Mouse (Mus musculus) CH12.LX (cell line): Measurements from ENCODE around the gene Cux1. TPM values are rescaled to one million over a fixed set of nuclear protein-coding genes. Genes with fewer than 3 reads are reported as not detected.

Source experiments
- DNase-seq: peaks from one replicate; pipeline ENCODE4 v3.0.0-alpha.2; 2013; ENCODE audit errors: extremely low read depth
- H3K27ac ChIP-seq: 2 replicates; pipeline ENCODE4 v1.5.1; 2012; ENCODE audit warnings: low read depth, mild to moderate bottlenecking, control low read depth, moderate library complexity; ENCODE audit not compliant: insufficient read depth
- H3K27me3 ChIP-seq: replicated peaks from 2 replicates; pipeline ENCODE3; 2012; ENCODE audit warnings: inconsistent platforms
- H3K36me3 ChIP-seq, 2 experiments: replicated peaks in 1 of 2; 2 replicates each; pipeline versions ENCODE3 to v1.6.1; 2012; ENCODE audit warnings: inconsistent platforms in 1 of 2, low read length in 1 of 2, mild to moderate bottlenecking in 1 of 2, mixed read lengths in 1 of 2, moderate library complexity in 1 of 2; ENCODE audit not compliant: control insufficient read depth in 1 of 2, insufficient read depth in 1 of 2
- H3K4me1 ChIP-seq, 2 experiments: 2 replicates each; pipeline ENCODE4 v1.6.1; 2012; ENCODE audit warnings: inconsistent platforms in 1 of 2, moderate library complexity in 1 of 2; ENCODE audit not compliant: insufficient read depth in 2 of 2, control insufficient read depth in 1 of 2
- H3K4me2 ChIP-seq: 2 replicates; pipeline ENCODE4 v1.6.1; 2012; ENCODE audit warnings: low read depth, mild to moderate bottlenecking, control low read depth; ENCODE audit not compliant: poor library complexity, insufficient read depth, severe bottlenecking
- H3K4me3 ChIP-seq, 3 experiments: fragments of 150-350 bp in 1 of 3; sonication (generic) in 1 of 3; replicated peaks in 1 of 3; 2 replicates each; pipeline versions ENCODE3 to v1.5.1; 2011 to 2012; ENCODE audit warnings: low read depth in 2 of 3, low read length in 2 of 3, mild to moderate bottlenecking in 2 of 3, moderate library complexity in 2 of 3, control low read depth in 1 of 3, improper control_type of control experiment in 1 of 3, inconsistent platforms in 1 of 3, mixed read lengths in 1 of 3; ENCODE audit not compliant: poor library complexity in 1 of 3
- H3K79me2 ChIP-seq: replicated peaks from 2 replicates; pipeline ENCODE4 v1.6.1; 2012; ENCODE audit warnings: mild to moderate bottlenecking, moderate library complexity; ENCODE audit not compliant: control insufficient read depth, poor library complexity, insufficient read depth, severe bottlenecking; ENCODE audit errors: extremely low read depth
- H3K9ac ChIP-seq: 2 replicates; pipeline ENCODE4 v1.6.1; 2012; ENCODE audit warnings: low read depth, mild to moderate bottlenecking, control low read depth, moderate library complexity; ENCODE audit not compliant: insufficient read depth
- H3K9me3 ChIP-seq: replicated peaks from 2 replicates; pipeline ENCODE3; 2012; ENCODE audit warnings: low read length, inconsistent platforms, mixed read lengths
- BHLHE40 ChIP-seq: IDR thresholded peaks from 2 replicates; pipeline ENCODE4 v1.6.1; 2011; ENCODE audit warnings: mild to moderate bottlenecking, low read depth, low read length, improper control_type of control experiment
- CHD1 ChIP-seq: IDR thresholded peaks from 2 replicates; pipeline ENCODE4 v1.6.1; 2012; ENCODE audit warnings: low read depth, low read length, improper control_type of control experiment, inconsistent platforms
- CHD2 ChIP-seq: IDR thresholded peaks from 2 replicates; pipeline ENCODE4 v1.6.1; 2011; ENCODE audit warnings: low read length, improper control_type of control experiment
- CTCF ChIP-seq, 2 experiments: IDR thresholded peaks in 1 of 2; conservative IDR thresholded peaks in 1 of 2; 2 replicates each; pipeline ENCODE4 v1.5.1; 2011 to 2012; ENCODE audit warnings: low read depth in 2 of 2, low read length in 2 of 2, improper control_type of control experiment in 1 of 2, inconsistent platforms in 1 of 2, mild to moderate bottlenecking in 1 of 2, moderate library complexity in 1 of 2
- E2F4 ChIP-seq: IDR thresholded peaks from 2 replicates; pipeline ENCODE4 v1.6.1; 2011; ENCODE audit warnings: low read depth, low read length, improper control_type of control experiment; ENCODE audit not compliant: insufficient replicate concordance
- ELF1 ChIP-seq: IDR thresholded peaks from 2 replicates; pipeline ENCODE4 v1.6.1; 2014; ENCODE audit warnings: low read depth, mild to moderate bottlenecking, inconsistent platforms, low read length, improper control_type of control experiment
- EP300 ChIP-seq: IDR thresholded peaks from 2 replicates; pipeline ENCODE4 v1.6.1; 2011; ENCODE audit warnings: low read length, improper control_type of control experiment
- ETS1 ChIP-seq: conservative IDR thresholded peaks from 2 replicates; pipeline ENCODE4 v1.6.1; 2012; ENCODE audit warnings: low read depth, mild to moderate bottlenecking, inconsistent platforms, low read length, improper control_type of control experiment, moderate library complexity
- GABPA ChIP-seq: IDR thresholded peaks from 2 replicates; pipeline ENCODE4 v1.6.1; 2012; ENCODE audit warnings: low read depth, low read length, improper control_type of control experiment, inconsistent platforms; ENCODE audit not compliant: insufficient replicate concordance
- HCFC1 ChIP-seq: IDR thresholded peaks from 2 replicates; pipeline ENCODE4 v1.6.1; 2012; ENCODE audit warnings: low read depth, mild to moderate bottlenecking, inconsistent platforms, low read length, improper control_type of control experiment
- IRF4 ChIP-seq: IDR thresholded peaks from 2 replicates; pipeline ENCODE4 v1.6.1; 2014; ENCODE audit warnings: low read depth, mild to moderate bottlenecking, inconsistent platforms, low read length, improper control_type of control experiment
- JUN ChIP-seq: IDR thresholded peaks from 2 replicates; pipeline ENCODE4 v1.6.1; 2011; ENCODE audit warnings: low read depth, mild to moderate bottlenecking, low read length, improper control_type of control experiment, moderate library complexity; ENCODE audit not compliant: insufficient read depth
- JUND ChIP-seq: conservative IDR thresholded peaks from 2 replicates; pipeline ENCODE4 v1.6.1; 2011; ENCODE audit warnings: low read depth, low read length, improper control_type of control experiment
- KAT2A ChIP-seq: IDR thresholded peaks from 2 replicates; pipeline ENCODE4 v1.6.1; 2012; ENCODE audit warnings: low read length, improper control_type of control experiment, inconsistent platforms; ENCODE audit not compliant: insufficient replicate concordance
- MAFK ChIP-seq: IDR thresholded peaks from 2 replicates; pipeline ENCODE4 v1.6.1; 2011; ENCODE audit warnings: low read length, improper control_type of control experiment; ENCODE audit not compliant: insufficient replicate concordance
- MAX ChIP-seq: IDR thresholded peaks from 2 replicates; pipeline ENCODE4 v1.6.1; 2011; ENCODE audit warnings: low read length, improper control_type of control experiment
- MAZ ChIP-seq: IDR thresholded peaks from 2 replicates; pipeline ENCODE4 v1.6.1; 2012; ENCODE audit warnings: low read depth, mild to moderate bottlenecking, inconsistent platforms, low read length, improper control_type of control experiment, moderate library complexity
- MEF2A ChIP-seq: IDR thresholded peaks from 2 replicates; pipeline ENCODE4 v1.6.1; 2014; ENCODE audit warnings: low read depth, mild to moderate bottlenecking, inconsistent platforms, low read length, improper control_type of control experiment, borderline replicate concordance
- MXI1 ChIP-seq: IDR thresholded peaks from 2 replicates; pipeline ENCODE4 v1.6.1; 2011; ENCODE audit warnings: mild to moderate bottlenecking, low read depth, low read length, improper control_type of control experiment
- MYC ChIP-seq: IDR thresholded peaks from 2 replicates; pipeline ENCODE4 v1.6.1; 2011; ENCODE audit warnings: low read depth, mild to moderate bottlenecking, improper control_type of control experiment, low read length
- NELFE ChIP-seq: IDR thresholded peaks from 2 replicates; pipeline ENCODE4 v1.6.1; 2011; ENCODE audit warnings: low read depth, low read length, improper control_type of control experiment
- NRF1 ChIP-seq: IDR thresholded peaks from 2 replicates; pipeline ENCODE4 v1.6.1; 2014; ENCODE audit warnings: low read depth, mild to moderate bottlenecking, inconsistent platforms, low read length, improper control_type of control experiment, moderate library complexity
- PAX5 ChIP-seq: IDR thresholded peaks from 2 replicates; pipeline ENCODE4 v1.6.1; 2012; ENCODE audit warnings: low read length, inconsistent platforms, mixed read lengths
- POLR2A ChIP-seq: IDR thresholded peaks from 2 replicates; pipeline ENCODE4 v1.6.1; 2011; ENCODE audit warnings: low read depth, mild to moderate bottlenecking, improper control_type of control experiment, low read length
- POLR2AphosphoS2 ChIP-seq: IDR thresholded peaks from 2 replicates; pipeline ENCODE4 v1.6.1; 2011; ENCODE audit warnings: low read depth, low read length, improper control_type of control experiment
- RAD21 ChIP-seq: IDR thresholded peaks from 2 replicates; pipeline ENCODE4 v1.6.1; 2011; ENCODE audit warnings: low read depth, mild to moderate bottlenecking, low read length, improper control_type of control experiment, moderate library complexity
- RCOR1 ChIP-seq: conservative IDR thresholded peaks from 2 replicates; pipeline ENCODE4 v1.6.1; 2012; ENCODE audit warnings: low read depth, mild to moderate bottlenecking, inconsistent platforms, low read length, improper control_type of control experiment
- SIN3A ChIP-seq: IDR thresholded peaks from 2 replicates; pipeline ENCODE4 v1.6.1; 2012; ENCODE audit warnings: low read length, improper control_type of control experiment, inconsistent platforms
- SMC3 ChIP-seq: IDR thresholded peaks from 2 replicates; pipeline ENCODE4 v1.6.1; 2011; ENCODE audit warnings: low read depth, low read length, improper control_type of control experiment
- TBP ChIP-seq: conservative IDR thresholded peaks from 2 replicates; pipeline ENCODE4 v1.6.1; 2011; ENCODE audit warnings: low read depth, low read length, improper control_type of control experiment
- TCF12 ChIP-seq: IDR thresholded peaks from 2 replicates; pipeline ENCODE4 v1.6.1; 2014; ENCODE audit warnings: low read depth, mild to moderate bottlenecking, inconsistent platforms, low read length, improper control_type of control experiment
- UBTF ChIP-seq: IDR thresholded peaks from 2 replicates; pipeline ENCODE4 v1.6.1; 2012; ENCODE audit warnings: low read depth, mild to moderate bottlenecking, inconsistent platforms, low read length, improper control_type of control experiment, moderate library complexity
- USF1 ChIP-seq: IDR thresholded peaks from 2 replicates; pipeline ENCODE4 v1.6.1; 2014; ENCODE audit warnings: low read depth, mild to moderate bottlenecking, inconsistent platforms, low read length, improper control_type of control experiment
- USF2 ChIP-seq: conservative IDR thresholded peaks from 2 replicates; pipeline ENCODE4 v1.6.1; 2011; ENCODE audit warnings: low read depth, low read length, improper control_type of control experiment
- ZC3H11A ChIP-seq: IDR thresholded peaks from 2 replicates; pipeline ENCODE4 v1.6.1; 2012; ENCODE audit warnings: low read depth, mild to moderate bottlenecking, inconsistent platforms, low read length, improper control_type of control experiment
- ZKSCAN1 ChIP-seq: IDR thresholded peaks from 2 replicates; pipeline ENCODE4 v1.6.1; 2012; ENCODE audit warnings: low read depth, inconsistent platforms, low read length, improper control_type of control experiment, borderline replicate concordance
- ZMIZ1 ChIP-seq: IDR thresholded peaks from 2 replicates; pipeline ENCODE4 v1.6.1; 2012; ENCODE audit warnings: low read depth, mild to moderate bottlenecking, inconsistent platforms, low read length, improper control_type of control experiment
- ZNF384 ChIP-seq: IDR thresholded peaks from 2 replicates; pipeline ENCODE4 v1.6.1; 2012; ENCODE audit warnings: low read depth, low read length, improper control_type of control experiment, inconsistent platforms
- dilution Hi-C: fragments of 300-500 bp; cut with MboI; formaldehyde crosslinking; loops from 2 replicates; pipeline ENCODE4 v1.14.3; 2020; ENCODE audit warnings: low sequenced_read_pairs; ENCODE audit not compliant: extremely low pct_unique_long_range_greater_than_20kb, extremely low pct_ligation_motif_present
- in situ Hi-C: fragments of 300-500 bp; cut with MboI; formaldehyde crosslinking; loops from 3 replicates; pipeline ENCODE4 v1.14.3; 2019; ENCODE audit warnings: low sequenced_read_pairs, low pct_ligation_motif_present, low pct_unique_long_range_greater_than_20kb, mixed read lengths
- polyA plus RNA-seq: library from polyadenylated mRNA; unstranded; fragments of >175 nt; gene quantifications from 2 replicates; pipeline ENCODE4 v1.2.1, GENCODE M21; 2012; ENCODE audit warnings: low read depth; ENCODE audit not compliant: insufficient read length
- total RNA-seq, 2 experiments: library from RNA; depleted of rRNA; stranded (reverse); fragments of 300-350 nt in 1 of 2; fragments of >200 nt in 1 of 2; gene quantifications; 2 replicates each; pipeline ENCODE4 v1.2.3; 2012 to 2014

Cux1 gene
- total and polyA plus RNA-seq, 3 experiments, result 12.4 to 21.9 (median 19.6) TPM

- H3K79me2 ChIP-seq, result no peaks in the 10 kb centered on the region
- in situ Hi-C loops, result loop anchor here (25.0 kb wide), 1 partner anchor 409 kb away; no protein-coding TSS in a partner anchor
- H3K27ac ChIP-seq, result no peak overlapping the region
- H3K9ac ChIP-seq, result no peak overlapping the region
- peaks cover 8 to 39% of the 10 kb centered on the region in 2 experiments; a peak in 3 of 4 replicates for H3K4me1 ChIP-seq
- dilution Hi-C loops, result no loop called here
- H3K4me2 ChIP-seq, result no peak overlapping the region
- TF ChIP-seq POLR2AphosphoS2 (no peak), JUND (no peak), MEF2A (no peak), TBP (no peak), MAX (no peak), CHD1 (no peak), SMC3 (peak; percentile 97), EP300 (no peak), JUN (no peak), TCF12 (0 out of 2 replicates have a peak, but pooled peaks have one; percentile 22), MXI1 (no peak), RCOR1 (no peak), USF2 (no peak), MYC (no peak), PAX5 (no peak), NRF1 (0 out of 2 replicates have a peak, but pooled peaks have one; percentile 11), IRF4 (no peak; the same call in 1 of the 2 replicates), MAFK (no peak), NELFE (peak; percentile 45; the same call in 1 of the 2 replicates), ZC3H11A (peak; percentile 62), ELF1 (no peak), ZNF384 (no peak), RAD21 (peak; percentile 98), ZKSCAN1 (no peak), MAZ (no peak), GABPA (no peak), CTCF (conservative IDR thresholded peaks at IDR 0.05 in 1 of 2, IDR thresholded peaks at IDR 0.05 in 1 of 2; ENCODE audit: low read depth in 2 of 2, low read length in 2 of 2) (peak; percentile 64 to 98), SIN3A (no peak), USF1 (no peak), KAT2A (no peak), ZMIZ1 (no peak), E2F4 (no peak), UBTF (no peak), CHD2 (no peak), HCFC1 (no peak), ETS1 (no peak), BHLHE40 (no peak), POLR2A (no peak)
- H3K36me3 ChIP-seq, result peaks cover 0 to 21% of the 10 kb centered on the region in 2 experiments
- H3K27me3 ChIP-seq, result no peaks in the 10 kb centered on the region
- DNase-seq, result peak; percentile 81
- no peaks in the 10 kb centered on the region for H3K9me3 ChIP-seq
- H3K4me3 ChIP-seq, result no peak overlapping the region
Observed at GRCm38 (mm10) chr5:136252899-136253298, 314.4 kb downstream of the Cux1 start.
